Mouse (Mus musculus): Measurements from ENCODE around the gene Sval3. TPM values are rescaled to one million over a fixed set of nuclear protein-coding genes. Genes with fewer than 3 reads are reported as not detected.

The Sval3 gene
- polyA plus RNA-seq (2014; fragmentation: Illumina TruSeq; extraction: RNeasy Lipid Tissue Mini Kit (QIAGEN cat#74804); ENCODE audit: insufficient read depth, low read depth, low replicate concordance): not detected

GRCm38 (mm10) chr6:41967840-41968239, at the start of gene Sval3:
Sval3 (plus strand) TSS chr6:41968140.

GRCm38 (mm10) chr6:41951330-41951729, 16.6 kb upstream of the Sval3 start, which contains the start of gene Sval1:
Sval1 (plus strand) TSS chr6:41951630.

Other genes starting within 250 kb of the Sval3 start
- gene Olfr459, start 193.0 kb upstream of the Sval3 start, polyA plus RNA-seq (2014; fragmentation: Illumina TruSeq; extraction: RNeasy Lipid Tissue Mini Kit (QIAGEN cat#74804); ENCODE audit: insufficient read depth, low read depth, low replicate concordance): not detected
- gene Pip, start 120.6 kb upstream of the Sval3 start, polyA plus RNA-seq (2014; fragmentation: Illumina TruSeq; extraction: RNeasy Lipid Tissue Mini Kit (QIAGEN cat#74804); ENCODE audit: insufficient read depth, low read depth, low replicate concordance): not detected
- not detected for gene Sval2, start 115.2 kb upstream of the Sval3 start, polyA plus RNA-seq (2014; fragmentation: Illumina TruSeq; extraction: RNeasy Lipid Tissue Mini Kit (QIAGEN cat#74804); ENCODE audit: insufficient read depth, low read depth, low replicate concordance)
- gene Sval1, start 16.5 kb upstream of the Sval3 start, polyA plus RNA-seq (2014; fragmentation: Illumina TruSeq; extraction: RNeasy Lipid Tissue Mini Kit (QIAGEN cat#74804); ENCODE audit: insufficient read depth, low read depth, low replicate concordance): not detected
- not detected for gene Sva, start 70.3 kb downstream of the Sval3 start, polyA plus RNA-seq (2014; fragmentation: Illumina TruSeq; extraction: RNeasy Lipid Tissue Mini Kit (QIAGEN cat#74804); ENCODE audit: insufficient read depth, low read depth, low replicate concordance)
- not detected for gene Tas2r139, start 172.8 kb downstream of the Sval3 start, polyA plus RNA-seq (2014; fragmentation: Illumina TruSeq; extraction: RNeasy Lipid Tissue Mini Kit (QIAGEN cat#74804); ENCODE audit: insufficient read depth, low read depth, low replicate concordance)
- not detected for gene Tas2r144, start 247.2 kb downstream of the Sval3 start, polyA plus RNA-seq (2014; fragmentation: Illumina TruSeq; extraction: RNeasy Lipid Tissue Mini Kit (QIAGEN cat#74804); ENCODE audit: insufficient read depth, low read depth, low replicate concordance)

Measured in lung, adult 10 weeks (tissue).